Mouse (Mus musculus): ENCODE results near the gene Mrgprx2. TPM values are rescaled to one million over a fixed set of nuclear protein-coding genes. Genes with fewer than 3 reads are reported as not detected.
"Not testable (repeated sequence)": the region's sequence is repeated elsewhere in the genome, so short reads cannot be mapped to it uniquely, and the experiment has no call there.

Gene Mrgprx2
- not detected in 2 replicates for total RNA-seq (2017)

DNA sequence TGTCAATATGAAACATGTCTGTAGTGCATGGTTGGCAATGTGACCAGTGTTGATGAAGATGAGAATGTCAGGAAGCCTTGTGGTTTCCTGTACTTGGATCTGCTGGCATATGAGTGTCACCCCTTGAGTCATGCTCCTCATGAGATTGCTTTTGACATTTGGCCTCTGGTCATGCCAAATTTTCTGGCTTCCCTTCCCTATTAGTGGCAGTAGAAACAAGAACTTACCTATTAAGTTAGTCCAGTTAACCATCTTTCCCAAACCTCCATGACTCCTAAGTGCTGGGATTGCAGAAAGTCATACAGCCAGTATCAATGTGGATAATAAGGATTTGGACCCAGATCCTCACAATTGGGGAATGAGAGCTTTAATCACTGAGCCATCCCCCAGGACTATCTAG is at the start of gene Mrgprx2:
Mrgprx2 (minus strand) TSS at position 101 of the 400 bp plus-strand sequence.
- ATAC-seq (replicated peaks; ENCODE audit: low read depth, poor library complexity, severe bottlenecking), result no peak

DNA sequence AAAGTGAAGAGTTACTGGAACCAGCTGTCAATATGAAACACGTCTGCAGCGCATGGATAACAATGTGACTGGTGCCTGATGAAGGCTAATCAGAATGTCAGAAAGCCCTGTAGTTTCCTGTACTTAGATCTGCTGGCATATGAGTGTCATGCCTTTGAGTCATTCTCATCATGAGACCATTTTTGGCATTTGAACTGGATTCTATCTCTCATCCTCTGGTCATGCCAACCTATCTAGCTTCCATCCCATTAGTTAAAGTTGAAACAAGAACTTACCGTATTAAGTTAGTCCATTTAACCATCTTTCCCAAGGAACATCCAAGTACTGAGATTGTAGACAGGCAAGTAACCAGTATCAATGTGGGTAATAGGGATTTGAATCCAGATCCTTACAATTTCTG is 42.9 kb downstream of the Mrgprx2 start, which contains the start of gene Mrgprb1:
Mrgprb1 (minus strand) TSS at position 101 of the 400 bp plus-strand sequence.
- no peak for ATAC-seq (replicated peaks; ENCODE audit: low read depth, poor library complexity, severe bottlenecking)

DNA sequence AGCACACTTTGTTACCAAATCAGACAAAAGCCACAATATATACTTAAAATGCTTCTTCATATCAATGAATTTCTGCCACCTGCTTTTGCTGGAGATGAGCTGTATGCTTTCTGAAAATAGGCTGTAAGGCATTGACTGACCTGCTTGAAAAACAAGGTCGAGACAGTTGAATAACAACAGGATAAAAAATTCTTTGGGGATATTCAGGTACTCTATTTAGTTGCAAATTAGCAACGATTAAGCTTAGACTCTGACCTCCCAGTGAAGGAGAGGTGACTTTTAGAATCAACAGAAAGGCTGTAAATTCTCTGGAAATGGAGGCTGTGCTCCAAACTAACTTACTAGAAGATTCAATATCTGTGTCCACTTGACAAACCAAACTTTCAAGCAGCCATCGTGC is 62.5 kb downstream of the Mrgprx2 start:
- no peak for ATAC-seq (replicated peaks; ENCODE audit: low read depth, poor library complexity, severe bottlenecking)

DNA sequence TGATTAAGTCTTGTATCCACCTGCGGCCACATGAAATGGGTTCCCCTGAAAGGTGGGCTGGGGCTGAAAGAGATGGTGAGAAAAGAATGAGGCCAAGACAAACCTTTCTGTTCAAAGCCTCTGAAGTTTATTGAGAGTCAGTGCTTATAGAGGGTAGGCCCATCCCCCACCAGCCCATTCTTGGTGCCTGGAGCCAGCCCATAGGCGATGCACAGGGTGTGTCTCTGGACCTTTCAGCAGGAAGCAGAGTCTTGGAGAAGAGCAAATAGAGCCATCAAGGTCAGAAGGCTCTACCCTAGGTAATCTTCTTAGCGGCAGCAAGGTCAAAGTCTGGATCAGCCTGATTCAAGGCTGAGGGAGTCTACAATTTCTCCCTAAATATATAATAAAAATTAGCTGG is 63.2 kb downstream of the Mrgprx2 start:
- ATAC-seq (replicated peaks; ENCODE audit: low read depth, poor library complexity, severe bottlenecking), result not testable (repeated sequence)

Other genes starting within 250 kb of the Mrgprx2 start
- gene Mrgprb8, start 110.8 kb downstream of the Mrgprx2 start, total RNA-seq (2017), result not detected in 2 replicates
- not detected in 2 replicates for gene Mrgprb1, start 43.0 kb downstream of the Mrgprx2 start, total RNA-seq (2017)
- not detected in 2 replicates for gene Mrgprb2, start 58.8 kb upstream of the Mrgprx2 start, total RNA-seq (2017)
- not detected in 2 replicates for gene Mrgprb3, start 144.5 kb upstream of the Mrgprx2 start, total RNA-seq (2017)